7 mouse cellular contexts compared by ENCODE assay signal in genomic region chr5:25498346-25498820, GRCm38 (mm10). TPM values are rescaled to one million over a fixed set of nuclear protein-coding genes. Genes with fewer than 3 reads are reported as not detected.
A peak's percentile ranks its signal among the peaks of the same experiment; 100 is the strongest.
DNase-seq lines count a peak whose midpoint lies in the region; ATAC-seq and TF ChIP-seq lines count a peak whose summit lies in the region.

Gene Kmt2c (minus strand): TSS chr5:25498783.

- WGBS in forebrain, embryonic 14.5 days = under 1% methylated on average over 47 of the region's 54 CpGs
- WGBS in heart, postnatal 0 days = 1% methylated on average over 30 of the region's 54 CpGs
- 1% methylated on average over 17 of the region's 54 CpGs for WGBS in lung, postnatal 0 days

- H3K4me2 ChIP-seq in forebrain, embryonic 14.5 days (ENCODE audit: low read length) = peak within 1 kb of the TSS; percentile 82
- H3K4me2 ChIP-seq in heart, postnatal 0 days (ENCODE audit: low read depth, low read length) = peak within 1 kb of the TSS; percentile 87
- H3K4me2 ChIP-seq in lung, postnatal 0 days (replicated peaks; ENCODE audit: low read depth, low read length) = peak within 1 kb of the TSS; percentile 77

- peak within 1 kb of the TSS; percentile 95 for H3K4me3 ChIP-seq in forebrain, embryonic 14.5 days (ENCODE audit: low read depth, low read length)
- peak within 1 kb of the TSS; percentile 100 for H3K4me3 ChIP-seq in heart, postnatal 0 days (ENCODE audit: low read depth, low read length)
- peak within 1 kb of the TSS; percentile 99 for H3K4me3 ChIP-seq in lung, postnatal 0 days (ENCODE audit: low read depth, low read length)

- H3K9me3 ChIP-seq in forebrain, embryonic 14.5 days (replicated peaks; ENCODE audit: control insufficient read depth, low read length) = no peaks in the 10 kb centered on the region
- no peaks in the 10 kb centered on the region for H3K9me3 ChIP-seq in heart, postnatal 0 days (replicated peaks; ENCODE audit: control insufficient read depth, low read length)
- H3K9me3 ChIP-seq in lung, postnatal 0 days (ENCODE audit: low read length) = no peaks in the 10 kb centered on the region

- no peaks in the 10 kb centered on the region for H3K36me3 ChIP-seq in forebrain, embryonic 14.5 days (ENCODE audit: control insufficient read depth, insufficient read depth, low read length)
- H3K36me3 ChIP-seq in heart, postnatal 0 days (replicated peaks; ENCODE audit: control insufficient read depth, insufficient read depth, low read length) = no peaks in the 10 kb centered on the region
- H3K36me3 ChIP-seq in lung, postnatal 0 days (ENCODE audit: insufficient read depth, low read length) = no peaks in the 10 kb centered on the region

- no peak for TF ChIP-seq CTCF in heart, postnatal 0 days (IDR thresholded peaks at IDR 0.05; ENCODE audit: low read depth)
- no peak for TF ChIP-seq CTCF in lung, postnatal 0 days (IDR thresholded peaks at IDR 0.05)

- H3K4me1 ChIP-seq in forebrain, embryonic 14.5 days (ENCODE audit: control insufficient read depth, insufficient read depth, low read length) = peaks cover 8% of the 10 kb centered on the region
- H3K4me1 ChIP-seq in heart, postnatal 0 days (ENCODE audit: control insufficient read depth, insufficient read depth) = peaks cover 9% of the 10 kb centered on the region
- H3K4me1 ChIP-seq in lung, postnatal 0 days (ENCODE audit: insufficient read depth, low read depth, low read length) = peaks cover 4% of the 10 kb centered on the region; the same call in 1 of the 2 replicates

- peak within 1 kb of the TSS; percentile 97 for H3K9ac ChIP-seq in forebrain, embryonic 14.5 days (ENCODE audit: low read length)
- H3K9ac ChIP-seq in heart, postnatal 0 days (replicated peaks; ENCODE audit: low read depth, low read length) = peak within 1 kb of the TSS; percentile 98
- H3K9ac ChIP-seq in lung, postnatal 0 days (replicated peaks; ENCODE audit: low read depth) = peak within 1 kb of the TSS; percentile 95

- DNase-seq in Muller cell, postnatal 12 days (ENCODE audit: inconsistent ontology term) = peak; percentile 89
- peak; percentile 55 for DNase-seq in c-Kit-negative CD71-positive TER-119-positive erythroid progenitor cells, embryonic 14.5 days (ENCODE audit: low read depth, low spot score)
- peak; percentile 82 for DNase-seq in forebrain, embryonic 14.5 days (ENCODE audit: low spot score)
- peak; percentile 66 for DNase-seq in heart, postnatal 0 days (ENCODE audit: low spot score)
- DNase-seq in layer of hippocampus, postnatal 10 days (ENCODE audit: low spot score in 2 of 2) = peak; percentile 72 to 83
- DNase-seq in lung, postnatal 0 days (ENCODE audit: low spot score) = peak; percentile 85
- peak; percentile 79 for DNase-seq in right cerebral cortex, adult 18-20 months

- ATAC-seq in forebrain, embryonic 14.5 days = peak; percentile 14
- 0 out of 2 replicates have a peak, but pooled peaks have one; percentile 0 for ATAC-seq in heart, postnatal 0 days (ENCODE audit: insufficient read depth, low read depth)
- peak; percentile 0; the same call in 1 of the 2 replicates for ATAC-seq in lung, postnatal 0 days

- H3K27me3 ChIP-seq in forebrain, embryonic 14.5 days (replicated peaks; ENCODE audit: control insufficient read depth, insufficient read depth, low read length) = no peaks in the 10 kb centered on the region
- no peaks in the 10 kb centered on the region for H3K27me3 ChIP-seq in heart, postnatal 0 days (ENCODE audit: control insufficient read depth, insufficient read depth, low read length)
- no peaks in the 10 kb centered on the region for H3K27me3 ChIP-seq in lung, postnatal 0 days (replicated peaks; ENCODE audit: insufficient read depth, low read length)

- peak within 1 kb of the TSS; percentile 99 for H3K27ac ChIP-seq in forebrain, embryonic 14.5 days (ENCODE audit: low read depth, low read length)
- peak within 1 kb of the TSS; percentile 98 for H3K27ac ChIP-seq in heart, postnatal 0 days (ENCODE audit: low read depth)
- H3K27ac ChIP-seq in lung, postnatal 0 days (ENCODE audit: low read length) = peak within 1 kb of the TSS; percentile 100

- no peak for TF ChIP-seq EP300 in heart, postnatal 0 days (IDR thresholded peaks at IDR 0.05; ENCODE audit: low read depth)
- TF ChIP-seq EP300 in lung, postnatal 0 days (IDR thresholded peaks at IDR 0.05) = no peak

RNA-seq across cellular contexts. Expression of gene Kmt2c, which starts in this region (rescaled TPM):
- polyA plus RNA-seq in forebrain, embryonic 14.5 days (2014; fragmentation: Nextera tagmentation; extraction: Ambion mirVana) = 22.6 and 30.3 TPM in 2 replicates
- total RNA-seq in heart, postnatal 0 days (2014; rRNA removed; ENCODE audit: low replicate concordance) = 22.4 and 29.3 TPM in 2 replicates
- polyA plus RNA-seq in heart, postnatal 0 days (2015; fragmentation: Nextera tagmentation; extraction: Ambion mirVana) = 5.4 TPM in 2 replicates
- 10 to 100 TPM; 82.4 to 88.7 TPM for total RNA-seq in layer of hippocampus, postnatal 10 days (2021)
- polyA plus RNA-seq in lung, postnatal 0 days (2015; fragmentation: Nextera tagmentation; extraction: Ambion mirVana) = 9.5 and 12.1 TPM in 2 replicates

Comparison
In these comparisons a context has a peak if more than half of its experiments do, and no peak if none do; other contexts are left out.
1. Peak in every context shown above with its lines: DNase-seq, ATAC-seq, H3K4me3 ChIP-seq and H3K27ac ChIP-seq.